Mouse (Mus musculus) spleen, adult 2 months (tissue): ENCODE results near the gene Frmpd2.

Experiments
- CTCF ChIP-seq: fragments of 200-500 bp; IDR thresholded peaks from 2 replicates; pipeline ENCODE4 v1.5.1; 2011; ENCODE audit warnings: mild to moderate bottlenecking, inconsistent platforms; ENCODE audit not compliant: insufficient read depth, insufficient read length, insufficient replicate concordance; ENCODE audit errors: extremely low read depth
- POLR2A ChIP-seq: fragments of 200-500 bp; IDR thresholded peaks from 2 replicates; pipeline ENCODE4 v1.6.1; 2011; ENCODE audit warnings: low read depth, low read length, inconsistent platforms

- TF ChIP-seq CTCF (no peak), POLR2A (no peak)
These were observed 135.9 kb downstream of the Frmpd2 start for GRCm38 (mm10) chr14:33607431-33607830.
